Mouse (Mus musculus) embryo, embryonic 10.5 days (tissue): ENCODE results near the gene Arcn1.
A peak's percentile ranks its signal among the peaks of the same experiment; 100 is the strongest.

ENCODE experiments used
- DNase-seq: peaks from one replicate; pipeline ENCODE4 v3.0.0-alpha.2; 2015; ENCODE audit warnings: low spot score

Arcn1 gene

DNA sequence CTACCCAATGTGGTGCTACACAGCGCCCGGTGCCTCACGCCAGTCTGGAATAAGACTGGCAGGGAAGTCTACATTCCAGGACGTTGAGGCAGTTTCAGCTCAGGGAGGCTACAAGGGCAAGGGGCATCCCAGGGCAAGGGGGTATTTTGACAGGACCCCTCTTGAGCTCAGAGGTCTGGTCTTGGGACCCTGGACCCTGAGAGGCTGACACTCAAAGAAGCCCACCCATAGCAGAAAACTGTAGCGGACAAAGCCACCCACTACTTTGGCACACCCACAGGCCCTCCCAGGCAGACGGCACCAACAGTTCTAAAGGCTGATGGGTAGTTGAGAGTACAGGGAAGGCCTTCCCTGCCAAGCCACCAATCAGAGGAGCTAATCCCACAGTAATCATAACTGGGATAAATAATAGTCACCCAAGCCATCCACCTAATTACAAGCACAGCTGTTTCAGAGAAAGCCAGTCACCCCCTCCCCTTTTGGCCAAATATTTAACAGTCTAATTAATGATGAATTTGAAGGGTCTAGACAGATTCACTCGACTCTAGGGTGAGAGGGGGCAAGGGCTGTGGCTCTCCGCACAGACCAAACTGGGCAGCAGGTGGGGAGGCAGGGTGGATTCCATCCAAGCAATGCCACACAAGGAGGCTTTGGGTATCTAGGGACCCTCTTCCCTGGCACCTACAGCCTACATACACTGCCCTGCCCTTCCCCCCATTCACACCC is 47.9 kb downstream of the Arcn1 start:
- no peak for DNase-seq

DNA sequence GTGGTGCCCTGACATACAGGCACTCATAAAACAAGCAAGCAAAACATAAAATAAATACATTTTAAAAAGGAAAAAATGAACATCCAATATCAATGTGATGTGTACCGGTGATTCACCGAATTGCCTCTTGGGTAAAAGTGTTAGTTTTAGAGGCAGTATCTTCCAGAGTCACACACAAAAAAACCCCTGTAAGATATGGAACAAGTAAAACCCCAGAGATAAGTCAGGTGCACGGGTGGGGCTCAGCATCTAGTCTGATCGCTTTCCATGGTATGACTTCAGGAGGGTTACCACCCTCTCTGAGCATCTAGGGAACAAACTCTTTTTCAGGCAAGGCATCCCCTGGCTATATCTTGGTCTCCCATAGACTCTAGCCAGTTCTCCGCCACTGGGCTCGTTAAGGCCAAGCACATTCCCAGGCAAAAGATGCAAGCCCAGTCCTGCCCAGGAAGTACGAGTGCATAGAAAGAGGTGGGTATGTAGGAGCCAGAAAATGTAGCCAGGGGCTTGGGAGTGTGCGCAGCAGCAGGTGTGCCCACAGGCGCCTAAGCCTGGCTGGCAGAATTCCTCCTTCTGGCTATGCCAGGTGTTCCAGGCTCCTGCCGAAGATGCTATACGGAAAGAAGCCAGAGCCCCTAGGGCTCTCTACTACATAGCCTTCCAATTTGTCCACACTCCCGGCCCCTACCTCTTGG is 48.6 kb downstream of the Arcn1 start:
- DNase-seq = no peak

DNA sequence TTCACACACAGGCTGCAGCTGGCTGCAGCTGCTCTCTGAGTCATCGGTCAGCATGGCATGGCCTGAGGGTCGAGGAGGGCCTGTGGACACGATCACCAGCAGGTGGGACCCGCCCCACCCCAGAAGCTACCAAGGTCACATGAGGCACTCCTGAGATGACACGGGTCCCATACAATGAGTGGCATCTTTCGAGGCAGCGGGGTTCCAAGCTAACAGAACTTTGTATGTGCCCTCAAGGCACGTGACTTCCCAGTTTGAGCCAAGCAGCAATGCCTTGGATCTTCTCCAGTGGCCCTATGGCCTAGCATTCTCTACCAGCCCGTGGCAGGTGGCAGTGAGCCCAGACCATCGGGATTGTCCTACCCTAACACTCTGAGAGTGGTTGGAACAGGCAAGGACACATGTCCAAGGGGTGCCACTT is 49.8 kb downstream of the Arcn1 start:
- no peak for DNase-seq

DNA sequence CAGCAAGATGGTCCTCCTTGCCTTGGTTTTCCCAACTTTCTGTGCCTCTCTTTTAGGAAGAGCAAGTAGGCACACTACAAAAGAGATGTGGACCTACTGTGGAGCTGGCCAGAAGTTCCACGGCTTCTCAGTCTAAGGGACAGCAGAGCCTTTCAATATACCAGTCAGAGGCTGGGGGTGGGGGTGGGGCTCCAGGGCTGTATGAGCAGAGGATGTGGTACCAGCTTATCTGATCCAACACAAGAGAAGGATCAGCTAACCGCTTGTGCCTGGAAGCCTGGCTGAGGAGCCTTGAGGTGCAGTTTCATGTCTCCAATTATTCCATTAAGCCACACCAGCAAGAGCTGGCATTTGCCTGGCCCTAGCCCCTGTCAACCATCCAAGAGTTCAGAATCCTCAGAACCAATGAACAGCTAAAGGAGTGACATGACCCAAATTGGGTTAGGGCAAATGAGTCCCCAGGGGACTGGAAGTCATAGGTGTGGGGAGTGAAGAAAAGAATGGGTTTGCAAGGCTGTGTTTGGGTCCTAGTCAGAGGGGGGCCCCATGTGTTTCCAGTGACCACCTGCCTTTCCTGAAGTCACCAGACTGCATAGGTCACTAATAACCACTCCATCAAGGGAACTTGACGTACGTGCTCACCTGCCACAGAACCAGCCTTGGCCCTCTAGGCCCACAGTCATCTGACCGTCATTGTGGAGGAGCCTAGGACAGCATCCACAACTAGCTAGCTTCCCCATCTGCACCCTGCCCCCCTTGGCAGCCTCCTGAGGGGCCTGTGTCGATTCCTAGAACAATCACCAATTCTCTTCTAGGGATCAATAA is 50.4 kb downstream of the Arcn1 start:
- no peak for DNase-seq

DNA sequence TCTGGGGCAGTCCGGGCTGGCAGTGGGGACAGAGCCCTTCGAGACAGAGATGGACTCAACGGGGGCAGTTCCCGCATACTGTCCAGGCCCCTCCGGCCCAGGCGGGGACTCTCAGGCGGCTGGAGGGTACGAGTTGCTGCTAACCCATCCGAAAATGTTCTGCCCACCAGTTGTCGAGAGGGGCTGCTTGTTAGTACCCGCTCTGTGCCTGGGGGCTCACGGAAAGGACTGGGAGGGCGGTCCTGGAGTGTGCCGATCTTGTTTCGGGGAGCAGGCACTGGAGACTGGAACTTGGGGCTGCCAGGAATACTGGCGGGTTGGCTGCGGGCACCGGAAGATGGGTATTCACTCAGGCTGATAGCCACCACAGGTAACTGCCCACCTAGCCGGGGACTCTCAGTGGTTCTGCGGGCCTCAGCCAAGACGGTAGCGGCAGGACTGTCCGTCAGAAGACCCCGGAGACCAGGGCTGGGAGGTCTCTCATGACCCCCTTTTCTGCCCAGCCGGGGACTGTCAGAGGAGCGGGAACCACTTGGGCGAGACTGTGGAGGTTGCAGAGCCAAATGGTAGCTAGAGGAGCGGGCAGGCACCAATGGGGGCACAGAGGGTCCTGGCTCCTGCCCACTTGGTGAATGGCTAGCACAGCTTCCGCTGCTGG is 51.8 kb downstream of the Arcn1 start:
- no peak for DNase-seq

DNA sequence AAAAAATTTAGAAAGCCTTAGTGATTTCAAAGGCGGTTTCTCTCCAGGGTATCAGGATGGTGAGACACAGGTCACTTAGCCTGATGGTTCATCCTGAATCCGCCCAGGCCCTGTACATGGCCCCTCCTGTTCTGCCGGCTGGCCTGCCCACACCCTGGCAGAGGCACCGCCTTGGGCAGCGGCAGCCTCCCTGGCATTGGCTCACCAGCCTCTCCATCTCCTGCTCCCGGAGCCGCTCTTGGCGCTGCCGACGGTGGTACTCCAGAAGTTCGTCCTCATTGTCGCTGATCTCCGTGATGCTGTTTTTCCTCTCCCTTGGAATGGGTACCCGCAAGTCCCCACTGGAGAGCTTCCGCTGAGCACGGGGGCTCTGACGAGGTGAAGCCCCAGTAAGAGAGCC is 52.5 kb downstream of the Arcn1 start:
- DNase-seq = no peak

DNA sequence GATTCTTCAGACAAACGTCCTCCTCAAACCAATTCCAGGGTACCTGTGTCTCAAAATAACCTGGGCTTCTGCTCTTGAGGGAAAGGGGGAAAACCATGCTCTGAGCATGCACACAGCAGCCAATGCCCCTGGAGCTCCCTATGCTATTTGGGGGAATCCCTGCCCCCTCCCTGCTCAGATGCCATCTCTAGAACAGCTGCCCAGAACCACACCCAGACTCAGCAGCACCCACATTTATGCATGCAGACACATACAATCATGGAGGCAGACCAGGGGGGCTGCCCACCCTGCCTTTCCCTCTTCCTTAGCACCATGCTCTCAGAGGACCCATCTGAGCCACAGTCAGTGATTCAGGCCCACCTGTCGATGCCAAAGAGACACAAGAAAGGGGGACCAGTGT is 54.1 kb downstream of the Arcn1 start:
- no peak for DNase-seq

DNA sequence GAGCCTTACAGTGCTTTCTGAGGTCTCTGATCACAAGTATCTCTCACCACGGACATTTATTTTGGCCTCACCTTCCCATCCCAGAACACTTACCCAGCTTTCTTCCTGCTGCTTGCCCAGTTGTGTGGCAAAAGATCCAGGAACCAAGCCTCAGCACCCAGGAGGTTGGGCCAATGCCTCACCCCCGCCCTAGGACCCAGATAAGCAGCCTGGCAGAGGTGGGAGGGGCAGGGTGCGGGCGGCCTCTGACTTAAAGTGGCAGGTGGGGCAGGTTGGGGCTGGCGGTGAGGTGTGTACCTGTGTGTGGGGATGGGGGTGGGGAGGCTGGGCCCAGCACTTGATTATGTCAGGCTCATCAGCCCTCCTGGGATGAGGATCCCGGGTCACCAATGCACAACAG is 54.6 kb downstream of the Arcn1 start:
- DNase-seq = no peak

DNA sequence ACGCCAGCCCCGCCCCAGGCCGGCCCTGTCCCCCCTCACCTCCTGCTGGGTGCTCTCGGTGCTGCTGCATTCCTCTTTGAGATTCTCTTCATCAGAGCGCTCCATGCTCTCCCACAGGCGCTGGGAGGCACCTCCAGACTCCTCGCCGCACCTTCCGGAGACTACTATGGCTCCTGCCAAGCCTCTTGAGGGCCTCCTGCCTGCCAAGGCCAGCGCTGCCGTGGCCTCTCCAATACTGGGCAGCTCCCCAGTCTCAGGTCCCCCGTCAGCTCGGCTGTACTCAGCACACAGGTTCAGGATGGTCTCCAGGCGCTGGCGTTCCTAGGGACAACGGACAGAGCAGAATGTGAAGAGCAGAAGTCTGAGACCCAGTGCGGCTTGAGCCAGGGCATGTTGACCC is 56.0 kb downstream of the Arcn1 start:
- DNase-seq = no peak

DNA sequence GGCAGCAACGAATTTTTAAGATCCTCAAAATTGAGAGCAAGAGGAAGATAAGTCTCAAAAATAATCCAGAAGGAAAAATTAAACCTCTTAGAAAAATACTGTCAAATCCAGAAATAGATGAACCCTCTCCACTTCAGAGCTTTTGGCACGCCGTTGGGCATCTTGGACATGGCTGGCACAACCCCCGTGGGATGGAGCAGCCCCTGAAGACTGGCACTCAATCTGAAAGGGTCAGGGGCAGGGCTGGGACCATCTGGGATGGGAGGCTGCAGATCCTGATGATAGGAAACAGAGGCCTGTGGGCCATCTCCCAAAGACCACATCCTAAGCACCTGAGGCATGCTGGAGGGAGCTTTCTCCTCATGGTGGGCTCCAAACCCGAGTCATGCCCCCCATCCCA is 57.4 kb downstream of the Arcn1 start:
- DNase-seq = no peak

DNA sequence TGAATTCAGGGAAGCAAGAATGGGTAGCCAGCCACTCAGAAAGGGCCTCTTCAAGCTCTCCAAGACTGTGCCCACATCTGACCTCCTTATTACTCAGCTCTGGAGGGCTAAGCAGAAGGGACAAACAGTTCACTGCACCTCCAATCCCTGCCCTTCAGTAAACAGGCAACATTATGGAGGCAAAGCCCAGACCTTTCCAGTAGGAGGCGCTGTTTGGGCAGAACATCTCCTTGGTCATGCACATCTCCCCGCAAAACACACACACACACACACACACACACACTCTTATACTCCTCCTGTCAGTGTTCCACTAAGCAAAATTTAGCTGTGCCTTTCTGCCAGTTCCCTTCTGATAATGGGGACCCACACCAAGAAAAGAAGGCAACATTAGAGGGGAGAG is 58.0 kb downstream of the Arcn1 start:
- DNase-seq = peak; percentile 68

DNA sequence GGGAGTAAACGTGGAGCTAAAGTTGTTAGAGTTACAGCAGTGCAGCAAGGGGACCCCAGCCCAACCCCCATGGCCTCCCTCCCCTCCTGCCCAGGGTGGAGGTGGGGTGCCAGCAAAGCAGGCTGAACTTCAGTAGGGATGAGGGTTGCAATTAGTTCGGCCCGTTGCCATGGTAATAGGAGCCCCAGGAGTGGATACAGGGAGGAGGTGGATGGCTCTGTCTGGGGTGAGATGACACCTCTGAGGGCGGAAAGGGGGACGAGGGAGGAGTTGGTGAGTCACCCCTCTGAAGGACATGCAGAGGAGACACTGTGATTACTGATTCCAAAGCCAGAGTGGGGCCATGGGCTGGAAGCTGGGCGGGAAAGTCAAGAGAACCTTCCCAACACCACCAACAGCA is 58.7 kb downstream of the Arcn1 start:
- DNase-seq = peak; percentile 24

DNA sequence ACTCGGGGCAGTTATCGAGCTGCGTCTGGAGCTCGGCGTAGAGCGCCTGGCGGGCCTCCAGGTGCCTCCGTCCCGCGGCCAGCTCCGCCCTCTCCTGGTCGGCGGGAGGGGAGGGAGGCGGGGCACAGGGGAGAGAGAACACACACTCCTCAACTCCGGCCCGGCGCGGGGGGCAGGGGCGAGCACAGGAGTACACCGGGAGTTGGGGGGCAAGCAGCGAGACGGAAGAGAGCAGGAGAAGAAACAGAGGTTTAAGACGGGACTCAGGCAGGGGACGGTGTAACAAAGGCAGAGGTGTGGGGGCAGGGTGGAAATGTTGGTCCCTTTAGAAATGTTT is 59.2 kb downstream of the Arcn1 start:
- peak; percentile 70 for DNase-seq

DNA sequence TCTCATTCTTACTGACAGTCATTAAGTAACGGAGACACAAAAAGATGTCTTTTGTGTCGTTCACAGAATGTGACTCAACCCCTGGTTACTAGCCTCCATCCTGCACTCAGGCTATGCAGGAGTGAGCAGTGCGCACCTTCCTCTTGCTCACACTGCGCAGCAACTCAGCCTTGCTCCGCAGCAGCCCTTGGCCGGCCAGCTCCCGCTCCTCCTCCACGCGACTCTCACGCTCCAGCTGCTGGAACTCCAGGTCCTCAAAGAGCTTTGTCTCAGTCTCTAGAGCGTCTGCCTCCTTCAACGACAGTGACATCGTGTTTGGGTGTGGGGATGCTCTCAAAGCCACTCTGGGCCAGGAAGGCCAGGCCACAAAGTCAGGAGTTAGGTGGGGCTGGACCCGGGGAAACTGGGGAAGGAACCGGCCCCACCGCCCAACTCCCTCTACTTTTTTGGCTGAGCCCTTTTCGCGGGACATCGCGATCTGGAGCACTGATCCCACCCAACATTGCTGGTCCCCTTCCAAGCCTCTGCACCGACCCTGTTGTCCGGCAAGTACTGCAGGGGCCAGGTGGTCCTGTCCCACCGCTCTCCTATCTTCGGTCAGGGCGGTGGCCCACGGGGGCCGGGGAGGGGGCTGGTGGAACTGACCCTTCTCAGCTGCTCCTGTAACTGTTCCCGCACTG is 59.8 kb downstream of the Arcn1 start:
- no peak for DNase-seq

DNA sequence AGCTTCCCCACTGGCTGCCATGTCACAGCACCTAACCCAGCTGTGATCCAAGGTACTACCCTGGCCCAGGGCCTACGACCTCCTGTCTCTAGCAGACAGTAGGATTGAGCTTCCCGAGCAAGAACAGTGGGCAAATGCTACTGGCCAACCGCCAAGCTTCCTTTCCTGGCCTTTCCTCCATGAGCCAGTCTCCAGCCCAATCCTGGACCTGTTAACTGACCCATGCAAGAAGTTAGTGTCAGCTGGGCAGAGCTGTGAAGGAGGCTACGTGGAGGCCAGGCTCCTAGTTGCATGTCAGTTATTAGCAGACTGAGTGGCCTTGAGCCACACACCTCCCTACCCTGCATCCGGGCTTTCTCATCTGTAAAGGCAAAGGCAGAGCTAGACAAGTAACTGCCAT is 67.9 kb downstream of the Arcn1 start:
- DNase-seq = no peak

DNA sequence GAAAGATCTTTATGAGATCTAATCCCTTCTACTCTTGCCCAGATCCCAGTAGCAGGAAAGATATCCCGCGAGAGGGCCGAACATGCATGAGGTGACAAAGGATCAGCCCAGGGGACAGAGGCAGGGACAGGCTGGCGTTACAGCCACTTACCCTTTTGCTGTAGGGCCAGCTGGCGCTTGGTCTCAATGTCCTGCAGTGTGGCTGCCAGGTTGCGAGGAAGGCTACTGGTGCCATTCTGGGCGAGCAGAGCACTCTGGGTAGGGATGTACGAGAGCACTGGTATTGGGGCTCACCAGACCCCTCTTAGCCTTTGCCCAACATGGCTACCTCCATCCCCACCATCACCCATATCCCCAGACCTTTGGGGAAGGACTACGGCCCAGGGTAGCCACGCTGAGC is 68.4 kb downstream of the Arcn1 start:
- no peak for DNase-seq

DNA sequence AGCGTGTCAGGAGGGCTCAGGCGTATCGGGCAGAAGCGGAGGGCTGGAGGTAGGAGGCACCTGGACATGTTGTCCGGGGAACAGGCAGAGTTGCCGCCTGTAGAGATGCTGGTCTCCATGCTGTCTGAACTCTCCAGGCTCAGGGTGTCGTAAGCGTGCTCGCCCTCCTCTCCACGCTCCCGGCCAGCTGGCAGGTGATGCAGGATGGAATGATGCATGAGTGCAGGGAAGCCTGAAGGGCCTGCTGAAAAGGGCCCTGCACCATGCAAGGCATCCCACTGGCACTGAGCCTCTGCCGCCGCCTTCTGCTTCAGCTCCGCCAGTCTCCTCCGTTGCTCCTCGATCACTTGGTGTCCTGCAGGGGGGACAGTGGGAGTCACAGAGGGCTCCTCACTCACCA is 69.8 kb downstream of the Arcn1 start:
- DNase-seq = no peak

DNA sequence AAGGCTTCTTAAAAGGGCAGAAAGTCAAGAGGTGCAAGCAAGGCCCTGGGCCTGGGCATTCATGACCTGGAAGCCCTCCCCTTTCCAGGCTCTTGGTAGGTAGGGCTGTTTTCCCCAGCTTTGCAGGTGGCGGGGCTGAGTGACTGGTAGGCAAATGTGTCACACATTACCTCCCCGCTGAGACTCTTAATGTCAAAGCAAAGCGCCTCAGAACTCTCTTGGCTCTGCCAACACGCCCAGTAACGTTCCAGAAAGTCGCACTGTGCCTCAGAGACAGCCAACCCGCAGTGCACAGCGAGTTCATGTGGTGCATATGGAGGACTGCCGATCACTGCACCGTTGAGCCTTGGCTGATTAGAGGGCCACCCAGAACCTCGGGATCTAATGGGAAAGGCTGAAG is 74.6 kb downstream of the Arcn1 start:
- no peak for DNase-seq

DNA sequence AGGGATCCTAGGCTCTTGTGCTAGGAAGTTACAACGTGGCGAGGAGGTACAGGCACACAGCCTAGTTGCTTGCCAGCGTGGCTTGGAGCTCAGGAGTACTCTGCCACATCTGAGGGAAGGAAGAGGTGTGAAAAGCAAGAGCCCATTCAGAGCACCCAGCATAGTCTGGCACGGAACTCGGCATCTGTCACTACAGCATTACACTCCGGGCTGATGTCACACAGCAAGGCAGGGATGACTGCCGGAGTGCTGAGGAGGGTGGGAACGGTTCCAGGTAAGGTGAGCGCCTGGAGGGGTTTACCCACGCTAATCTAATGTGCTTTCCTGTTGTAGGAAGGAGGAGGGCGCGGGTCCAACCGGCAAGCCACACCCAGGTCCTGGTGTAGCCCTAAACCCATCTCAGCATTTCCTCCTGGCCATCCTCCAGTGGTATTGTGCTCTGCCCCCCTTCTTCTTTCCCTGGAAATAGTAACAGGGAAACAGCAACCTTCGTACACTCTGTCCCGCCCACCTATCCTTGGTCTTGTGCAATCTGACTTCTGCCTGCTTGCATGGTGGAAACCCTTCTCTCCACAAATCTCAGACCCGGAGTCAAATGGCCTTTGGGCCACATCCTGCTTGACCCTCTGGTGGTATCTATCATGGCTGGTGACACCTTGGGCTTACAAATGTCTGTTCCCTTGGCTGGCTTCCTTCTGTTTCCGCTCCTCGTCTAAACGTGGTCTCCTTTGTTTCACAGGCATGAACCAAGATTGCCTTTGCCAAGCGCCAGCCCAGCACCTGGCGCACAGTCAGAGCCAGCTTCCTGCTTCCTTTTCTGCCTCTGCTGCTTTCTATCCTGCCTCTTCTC is 75.7 kb downstream of the Arcn1 start:
- DNase-seq = no peak
